Mouse (Mus musculus): Measurements from ENCODE around the gene Ect2.

- TF ChIP-seq POLR2A (IDR thresholded peaks at IDR 0.05; ENCODE audit: low read depth, low read length) (no peak), CTCF (IDR thresholded peaks at IDR 0.05; ENCODE audit: extremely low read depth, insufficient read length, insufficient replicate concordance, low read depth, low read length) (no peak)
These were observed 98.9 kb downstream of the Ect2 start for GRCm38 (mm10) chr3:27054766-27055165.
